Mouse (Mus musculus) myocyte (in vitro differentiated cells): ENCODE results near the gene Tmem88. TPM values are rescaled to one million over a fixed set of nuclear protein-coding genes. Genes with fewer than 3 reads are reported as not detected.

Experiments used
- H3K27me3 ChIP-seq: one replicate; pipeline ENCODE4 v1.6.1; 2011; ENCODE audit not compliant: control insufficient read depth, insufficient read depth, insufficient read length
- H3K36me3 ChIP-seq: one replicate; pipeline ENCODE4 v1.6.1; 2011; ENCODE audit not compliant: control insufficient read depth, insufficient read depth
- H3K4me2 ChIP-seq: one replicate; pipeline ENCODE4 v1.6.1; 2011; ENCODE audit warnings: low read depth, control low read depth
- H3K4me3 ChIP-seq: one replicate; pipeline ENCODE4 v1.5.1; 2011; ENCODE audit warnings: mild to moderate bottlenecking, control low read depth, moderate library complexity
- H3K79me2 ChIP-seq: one replicate; pipeline ENCODE4 v1.6.1; 2011; ENCODE audit not compliant: control insufficient read depth, insufficient read depth
- H3ac ChIP-seq: one replicate; pipeline ENCODE4 v1.6.1; 2011; ENCODE audit not compliant: control insufficient read depth, insufficient read length
- CEBPB ChIP-seq: IDR thresholded peaks from 2 replicates; pipeline ENCODE4 v1.6.1; 2011; ENCODE audit warnings: mild to moderate bottlenecking, moderate library complexity; ENCODE audit not compliant: poor library complexity, insufficient read depth, severe bottlenecking
- MAX ChIP-seq: IDR thresholded peaks from one replicate; pipeline ENCODE4 v1.6.1; 2011; ENCODE audit warnings: low read depth, mild to moderate bottlenecking, control low read depth
- MYOD1 ChIP-seq, 3 experiments: IDR thresholded peaks; one replicate each; pipeline ENCODE4 v1.6.1; 2011; ENCODE audit warnings: control low read depth in 2 of 3, low read depth in 2 of 3, mild to moderate bottlenecking in 2 of 3, moderate library complexity in 1 of 3; ENCODE audit not compliant: insufficient read length in 2 of 3, control insufficient read depth in 1 of 3
- MYOG ChIP-seq, 3 experiments: IDR thresholded peaks; one replicate each; pipeline ENCODE4 v1.6.1; 2011; ENCODE audit warnings: control low read depth in 2 of 3, low read depth in 2 of 3, mild to moderate bottlenecking in 2 of 3; ENCODE audit not compliant: insufficient read length in 2 of 3, control insufficient read depth in 1 of 3, insufficient read depth in 1 of 3
- POLR2A ChIP-seq: IDR thresholded peaks from one replicate; pipeline ENCODE4 v1.6.1; 2011; ENCODE audit warnings: low read depth, mild to moderate bottlenecking, control low read depth, moderate library complexity; ENCODE audit not compliant: insufficient read length
- POLR2AphosphoS2 ChIP-seq: IDR thresholded peaks from one replicate; pipeline ENCODE4 v1.6.1; 2011; ENCODE audit warnings: low read depth, control low read depth; ENCODE audit not compliant: insufficient read length
- SRF ChIP-seq: IDR thresholded peaks from one replicate; pipeline ENCODE4 v1.6.1; 2011; ENCODE audit warnings: low read depth; ENCODE audit not compliant: control insufficient read depth, insufficient read length
- TCF12 ChIP-seq: IDR thresholded peaks from one replicate; pipeline ENCODE4 v1.6.1; 2011; ENCODE audit warnings: mild to moderate bottlenecking, control low read depth; ENCODE audit not compliant: poor library complexity, insufficient read depth, severe bottlenecking
- TCF3 ChIP-seq: IDR thresholded peaks from one replicate; pipeline ENCODE4 v1.6.1; 2011; ENCODE audit warnings: low read depth, control low read depth; ENCODE audit not compliant: insufficient read length
- USF1 ChIP-seq: IDR thresholded peaks from one replicate; pipeline ENCODE4 v1.6.1; 2011; ENCODE audit warnings: low read depth, mild to moderate bottlenecking, control low read depth, moderate library complexity
- polyA plus RNA-seq: library from polyadenylated mRNA; unstranded; fragments of >200 nt; fragmentation: generic; extraction: Trizol; gene quantifications from one replicate; pipeline ENCODE4 v1.2.1, GENCODE M21; 2012; ENCODE audit warnings: missing spikeins

Gene Tmem88
- polyA plus RNA-seq, 1 experiment: 0.16 TPM

DNA sequence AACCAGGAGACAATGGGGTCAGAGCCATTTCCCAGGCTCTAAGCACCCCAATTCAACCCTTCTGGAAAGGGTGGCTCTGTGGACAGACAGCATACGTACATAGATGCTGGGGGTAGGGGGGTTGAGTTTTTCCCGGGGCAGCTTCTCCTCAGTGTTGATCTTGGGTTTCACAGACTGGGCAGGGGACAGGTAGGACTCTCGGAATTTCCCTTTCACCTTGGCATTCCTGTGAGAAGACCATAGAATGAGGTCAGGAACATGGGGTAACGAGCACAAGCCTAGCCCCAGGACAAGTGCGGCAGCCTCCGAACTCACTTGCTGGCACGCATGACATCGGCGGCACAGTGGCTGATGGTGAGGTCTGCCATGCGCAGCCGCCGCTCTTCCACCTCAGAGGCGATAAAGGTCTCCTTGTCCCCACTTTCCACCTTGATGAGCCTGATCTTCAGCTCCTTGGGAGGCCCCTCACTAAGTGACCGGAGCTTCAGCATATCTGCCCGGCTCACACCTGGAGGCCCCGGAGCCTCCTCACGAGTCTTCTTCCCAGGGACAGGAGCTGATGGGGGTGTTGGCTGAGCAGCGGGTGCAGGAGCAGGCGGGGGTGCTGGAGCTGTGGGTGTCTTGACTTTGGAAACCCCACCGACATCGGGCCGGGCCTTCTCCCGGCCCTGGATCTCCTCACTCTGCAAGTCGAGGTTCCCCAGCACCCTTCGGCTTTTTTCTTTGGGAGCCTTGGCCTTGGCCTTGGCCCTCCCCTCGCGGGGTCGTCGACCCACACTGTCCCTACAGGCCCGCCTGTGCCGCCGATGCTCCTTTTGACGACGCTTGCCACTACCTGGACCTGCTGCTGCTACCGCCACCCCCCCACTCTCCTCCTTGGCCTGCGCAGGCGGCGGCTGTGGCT lies 5.9 kb upstream of the Tmem88 start:
- no peak overlapping the region for H3K4me2 ChIP-seq
- peaks cover 60% of the 10 kb centered on the region for H3K36me3 ChIP-seq
- H3K4me3 ChIP-seq: no peak overlapping the region
- no peak for TF ChIP-seq TCF3
- peak in 1 of 3 experiments; percentile 2 for TF ChIP-seq MYOG (IDR thresholded peaks at IDR 0.05; ENCODE audit: control insufficient read depth in 1 of 3, insufficient read depth in 1 of 3, insufficient read length in 2 of 3, low read depth in 2 of 3)
- TF ChIP-seq POLR2AphosphoS2: peak; percentile 87
- TF ChIP-seq POLR2A: peak; percentile 48
- TF ChIP-seq MAX: no peak
- H3K79me2 ChIP-seq: peaks cover 21% of the 10 kb centered on the region
- H3K27me3 ChIP-seq: no peaks in the 10 kb centered on the region
- H3ac ChIP-seq: no peak overlapping the region

DNA sequence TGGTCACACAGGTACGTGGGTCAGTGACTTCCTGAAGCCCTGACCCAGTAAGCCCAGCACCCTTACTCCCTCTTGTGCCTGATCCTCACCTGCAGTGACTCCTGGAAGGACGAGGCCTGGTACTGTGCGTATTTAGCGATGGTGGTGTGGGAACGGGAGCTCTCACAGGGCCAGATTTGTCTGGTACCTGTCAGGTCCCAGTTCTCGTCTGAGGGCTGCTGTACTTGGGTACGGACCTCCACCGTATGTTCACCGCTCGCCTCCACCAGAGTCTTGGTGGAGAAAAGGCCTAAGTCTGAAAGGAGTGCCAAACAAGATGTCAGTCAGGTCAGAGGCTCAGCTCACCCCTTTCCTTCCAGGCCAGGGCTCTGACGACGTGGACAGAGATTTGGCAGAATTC lies 4.0 kb upstream of the Tmem88 start:
- H3ac ChIP-seq: no peak overlapping the region
- TF ChIP-seq POLR2AphosphoS2 (peak; percentile 81), USF1 (no peak)
- H3K36me3 ChIP-seq: peaks cover 53% of the 10 kb centered on the region
- H3K4me2 ChIP-seq: no peak overlapping the region
- H3K79me2 ChIP-seq: peaks cover 2% of the 10 kb centered on the region
- H3K4me3 ChIP-seq: no peak overlapping the region
- H3K27me3 ChIP-seq: no peaks in the 10 kb centered on the region

- Histone ChIP-seq H3K36me3 (peaks cover 50% of the 10 kb centered on the region), H3K79me2 (no peaks in the 10 kb centered on the region), H3ac (no peak overlapping the region), H3K27me3 (no peaks in the 10 kb centered on the region), H3K4me3 (no peak overlapping the region), H3K4me2 (no peak overlapping the region)
- TF ChIP-seq MYOD1 (IDR thresholded peaks at IDR 0.05; ENCODE audit: control insufficient read depth in 1 of 3, insufficient read length in 2 of 3, low read depth in 2 of 3): peak in 1 of 3 experiments; percentile 9
- peak; percentile 55 for TF ChIP-seq POLR2A
- no peak for TF ChIP-seq CEBPB
- peak; percentile 96 for TF ChIP-seq POLR2AphosphoS2
- TF ChIP-seq SRF: no peak
- no peak for TF ChIP-seq TCF3
- no peak for TF ChIP-seq MYOG (IDR thresholded peaks at IDR 0.05; ENCODE audit: control insufficient read depth in 1 of 3, insufficient read depth in 1 of 3, insufficient read length in 2 of 3, low read depth in 2 of 3)
Observed at GRCm38 (mm10) chr11:69401210-69401637, 3.2 kb upstream of the Tmem88 start.

- Histone ChIP-seq H3K79me2 (no peaks in the 10 kb centered on the region), H3K4me3 (no peak overlapping the region), H3ac (no peak overlapping the region), H3K27me3 (no peaks in the 10 kb centered on the region), H3K4me2 (no peak overlapping the region), H3K36me3 (peaks cover 48% of the 10 kb centered on the region)
- TF ChIP-seq POLR2A: peak; percentile 28
- peak; percentile 75 for TF ChIP-seq POLR2AphosphoS2
- no peak for TF ChIP-seq TCF12
- no peak for TF ChIP-seq USF1
Observed at GRCm38 (mm10) chr11:69400083-69400850, 2.2 kb upstream of the Tmem88 start.

DNA sequence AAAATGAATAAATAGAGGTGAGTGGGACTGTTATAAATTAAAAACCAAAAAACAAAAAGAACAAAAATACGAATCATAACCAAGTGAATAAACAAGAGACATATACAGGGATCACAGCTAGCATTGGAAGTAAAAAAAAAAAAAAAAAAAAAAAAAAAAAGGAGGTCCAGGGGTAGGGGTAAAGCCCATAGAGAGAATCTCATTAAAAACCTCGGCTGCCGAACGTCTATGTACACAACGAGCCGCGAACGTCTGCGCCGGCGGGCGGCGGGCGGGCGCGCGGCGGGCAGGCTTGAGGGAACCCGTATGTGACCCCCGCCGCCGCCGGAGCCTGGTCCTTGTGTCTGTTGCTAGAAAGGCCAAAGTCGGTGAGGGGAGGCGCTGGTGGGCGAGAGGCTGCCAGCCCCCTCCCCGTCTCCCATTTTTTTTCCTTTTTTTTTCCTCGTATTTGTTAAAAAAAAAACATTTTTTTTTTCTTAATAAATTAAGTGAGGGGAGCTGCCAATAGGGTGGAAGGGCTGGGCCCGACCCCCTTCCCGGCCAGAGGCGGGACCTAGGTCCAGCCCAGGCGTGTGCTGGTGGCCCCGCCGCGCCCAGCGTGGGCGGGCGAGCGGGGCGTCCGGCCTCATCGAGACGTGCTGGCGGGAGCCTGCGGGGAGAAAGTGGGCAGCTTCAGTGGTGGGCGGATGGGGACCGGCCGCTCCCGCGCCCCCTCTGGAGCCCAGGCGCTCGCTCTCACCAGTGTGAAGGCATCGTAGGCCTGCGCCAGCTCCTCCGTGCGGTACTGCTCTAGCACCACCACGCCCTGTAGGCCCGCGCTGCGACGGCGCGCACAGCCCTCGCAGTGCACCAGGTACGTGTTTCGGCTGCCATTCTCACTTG lies 1.4 kb upstream of the Tmem88 start:
- TF ChIP-seq POLR2AphosphoS2: peak; percentile 63
- TF ChIP-seq POLR2A: no peak
- Histone ChIP-seq H3K4me2 (no peak overlapping the region), H3K27me3 (no peaks in the 10 kb centered on the region), H3K4me3 (no peak overlapping the region), H3K79me2 (peaks cover 6% of the 10 kb centered on the region), H3ac (no peak overlapping the region), H3K36me3 (peaks cover 48% of the 10 kb centered on the region)
